Mouse (Mus musculus) C2C12 (cell line): ENCODE data around the gene Kirrel3.

Experiments used
- CTCF ChIP-seq: IDR thresholded peaks from one replicate; pipeline ENCODE4 v1.5.1; 2011; ENCODE audit not compliant: control insufficient read depth, insufficient read depth, insufficient read length
- MAX ChIP-seq: IDR thresholded peaks from one replicate; pipeline ENCODE4 v1.6.1; 2011; ENCODE audit warnings: mild to moderate bottlenecking, control low read depth
- MYOG ChIP-seq: IDR thresholded peaks from one replicate; pipeline ENCODE4 v1.6.1; 2011; ENCODE audit not compliant: control insufficient read depth, insufficient read length; ENCODE audit errors: extremely low read depth

- TF ChIP-seq MYOG (no peak), CTCF (no peak), MAX (no peak)
Observed at GRCm38 (mm10) chr9:34953420-34953819, 467.7 kb downstream of the Kirrel3 start.
